ENCODE assay signal across 21 mouse cellular contexts in the genomic region with DNA sequence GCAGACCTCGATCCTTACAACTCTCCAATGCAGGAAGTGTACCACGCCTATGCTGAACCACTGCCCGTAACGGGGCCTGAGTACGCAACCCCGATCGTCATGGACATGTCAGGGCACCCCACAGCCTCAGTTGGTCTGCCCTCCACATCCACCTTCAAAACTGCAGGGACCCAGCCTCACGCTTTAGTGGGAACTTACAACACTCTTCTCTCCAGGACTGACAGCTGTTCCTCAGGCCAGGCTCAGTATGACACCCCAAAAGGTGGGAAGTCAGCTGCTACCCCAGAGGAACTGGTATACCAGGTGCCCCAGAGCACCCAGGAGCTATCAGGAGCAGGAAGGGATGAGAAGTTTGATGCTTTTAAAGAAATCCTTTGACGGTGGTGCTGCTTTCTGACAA. TPM values are rescaled to one million over a fixed set of nuclear protein-coding genes. Genes with fewer than 3 reads are reported as not detected.
A peak's percentile ranks its signal among the peaks of the same experiment; 100 is the strongest.
DNase-seq lines count a peak whose midpoint lies in the region; ATAC-seq and TF ChIP-seq lines count a peak whose summit lies in the region.
"Had no signal": no experiment of that assay in that cellular context is flagged by ENCODE, and none has a peak within 500 bp of the region (broad histone marks: within the 10 kb centered on the region; RNA-seq: fewer than 3 reads in every experiment).

No protein-coding gene starts in this region.

- ATAC-seq in liver, embryonic 13.5 days (ENCODE audit: low read depth): no peak
- ATAC-seq in liver, embryonic 12.5 days: no peak
- peak; percentile 11; the same call in 1 of the 2 replicates for ATAC-seq in liver, embryonic 16.5 days (ENCODE audit: low read depth)
- ATAC-seq: activated CD4-positive, CD25-positive, alpha-beta regulatory T cell, adult 4 months; forebrain, embryonic 13.5 days; forebrain, embryonic 15.5 days; Patski had no signal

- in situ Hi-C loops in CH12.LX (cut with MboI; ENCODE audit: low pct_ligation_motif_present, low pct_unique_long_range_greater_than_20kb, low sequenced_read_pairs): no loop called here

- no peaks in the 10 kb centered on the region for H3K79me2 ChIP-seq in CH12.LX (replicated peaks; ENCODE audit: control insufficient read depth, extremely low read depth, insufficient read depth, poor library complexity, severe bottlenecking)

- DNase-seq in heart, embryonic 10.5 days (ENCODE audit: low spot score): peak; percentile 72
- no peak for DNase-seq in heart, postnatal 25 days (ENCODE audit: low spot score)
- no peak for DNase-seq in liver, embryonic 13.5 days
- DNase-seq in CH12.LX (ENCODE audit: extremely low read depth): no peak
- no peak for DNase-seq in left cerebral cortex, adult 9 months (ENCODE audit: low spot score in 2 of 2)
- DNase-seq: adrenal gland, adult 8-10 months; adrenal gland, postnatal 14 days; adrenal gland, postnatal 36 days; cerebellum, adult 11-12 months; cerebellum, adult 2 months; cerebellum, adult 9-10 months; cerebellum, postnatal 10 days; cerebellum, postnatal 25 days had no signal

- H3K4me3 ChIP-seq in heart, embryonic 10.5 days: no peak overlapping the region
- H3K4me3 ChIP-seq in liver, embryonic 13.5 days (replicated peaks): no peak overlapping the region
- H3K4me3 ChIP-seq in liver, embryonic 12.5 days: no peak overlapping the region
- H3K4me3 ChIP-seq in CH12.LX (replicated peaks in 1 of 3; ENCODE audit: low read depth in 2 of 3, low read length in 2 of 3, poor library complexity in 1 of 3): no peak overlapping the region
- H3K4me3 ChIP-seq in liver, embryonic 16.5 days (ENCODE audit: low read depth, low read length): no peak overlapping the region
- H3K4me3 ChIP-seq: embryonic facial prominence, embryonic 10.5 days; embryonic facial prominence, embryonic 12.5 days; forebrain, embryonic 13.5 days; forebrain, embryonic 15.5 days had no signal

- H3K27ac ChIP-seq in heart, embryonic 10.5 days: no peak overlapping the region
- H3K27ac ChIP-seq in liver, embryonic 13.5 days: peak overlapping the region; percentile 14
- no peak overlapping the region for H3K27ac ChIP-seq in liver, embryonic 12.5 days
- H3K27ac ChIP-seq in CH12.LX (ENCODE audit: insufficient read depth, low read depth): no peak overlapping the region; the same call in 1 of the 2 replicates
- H3K27ac ChIP-seq in liver, embryonic 16.5 days (ENCODE audit: low read length): no peak overlapping the region
- H3K27ac ChIP-seq: embryonic facial prominence, embryonic 10.5 days; embryonic facial prominence, embryonic 12.5 days; forebrain, embryonic 13.5 days; forebrain, embryonic 15.5 days had no signal

- H3K36me3 ChIP-seq in heart, embryonic 10.5 days: peaks cover 72% of the 10 kb centered on the region
- H3K36me3 ChIP-seq in liver, embryonic 13.5 days: peaks cover 69% of the 10 kb centered on the region
- H3K36me3 ChIP-seq in liver, embryonic 12.5 days: peaks cover 78% of the 10 kb centered on the region
- H3K36me3 ChIP-seq in CH12.LX (replicated peaks in 1 of 2; ENCODE audit: control insufficient read depth in 1 of 2, insufficient read depth in 1 of 2, low read length in 1 of 2): peaks cover 38 to 69% of the 10 kb centered on the region in 2 experiments
- H3K36me3 ChIP-seq in liver, embryonic 16.5 days (ENCODE audit: control insufficient read depth, insufficient read depth): peaks cover 3% of the 10 kb centered on the region; the same call in 1 of the 2 replicates

- no peak for TF ChIP-seq EP300 in CH12.LX (IDR thresholded peaks at IDR 0.05; ENCODE audit: low read length)

- peaks cover 6% of the 10 kb centered on the region for H3K4me1 ChIP-seq in heart, embryonic 10.5 days
- H3K4me1 ChIP-seq in liver, embryonic 13.5 days (replicated peaks): peaks cover 32% of the 10 kb centered on the region
- peaks cover 34% of the 10 kb centered on the region for H3K4me1 ChIP-seq in liver, embryonic 12.5 days
- peaks cover 13 to 70% of the 10 kb centered on the region in 2 experiments for H3K4me1 ChIP-seq in CH12.LX (ENCODE audit: control insufficient read depth in 1 of 2, insufficient read depth in 2 of 2)
- peaks cover 11% of the 10 kb centered on the region for H3K4me1 ChIP-seq in liver, embryonic 16.5 days (ENCODE audit: control insufficient read depth, low read depth, low read length)
- H3K4me1 ChIP-seq: embryonic facial prominence, embryonic 10.5 days; embryonic facial prominence, embryonic 12.5 days; forebrain, embryonic 13.5 days; forebrain, embryonic 15.5 days had no signal

- dilution Hi-C loops in CH12.LX (cut with MboI; ENCODE audit: extremely low pct_ligation_motif_present, extremely low pct_unique_long_range_greater_than_20kb, low sequenced_read_pairs): no loop called here

- H3K27me3 ChIP-seq in heart, embryonic 10.5 days (ENCODE audit: insufficient read depth, poor library complexity, severe bottlenecking): no peaks in the 10 kb centered on the region
- H3K27me3 ChIP-seq in liver, embryonic 13.5 days: no peaks in the 10 kb centered on the region
- no peaks in the 10 kb centered on the region for H3K27me3 ChIP-seq in liver, embryonic 12.5 days (replicated peaks)
- no peaks in the 10 kb centered on the region for H3K27me3 ChIP-seq in CH12.LX (replicated peaks)
- no peaks in the 10 kb centered on the region for H3K27me3 ChIP-seq in liver, embryonic 16.5 days (ENCODE audit: control insufficient read depth, insufficient read depth, low read depth, low read length)
- H3K27me3 ChIP-seq: embryonic facial prominence, embryonic 12.5 days; forebrain, embryonic 13.5 days; forebrain, embryonic 15.5 days; Patski had no signal

- H3K9me3 ChIP-seq in heart, embryonic 10.5 days: no peaks in the 10 kb centered on the region
- no peaks in the 10 kb centered on the region for H3K9me3 ChIP-seq in liver, embryonic 13.5 days (replicated peaks)
- H3K9me3 ChIP-seq in liver, embryonic 12.5 days (replicated peaks): no peaks in the 10 kb centered on the region
- H3K9me3 ChIP-seq in CH12.LX (replicated peaks; ENCODE audit: low read length): no peaks in the 10 kb centered on the region
- H3K9me3 ChIP-seq in liver, embryonic 16.5 days (replicated peaks; ENCODE audit: control insufficient read depth, low read length): no peaks in the 10 kb centered on the region
- H3K9me3 ChIP-seq: embryonic facial prominence, embryonic 10.5 days; embryonic facial prominence, embryonic 12.5 days; forebrain, embryonic 13.5 days; forebrain, embryonic 15.5 days had no signal

- no peak; the same call in 1 of the 2 replicates for TF ChIP-seq POLR2A in CH12.LX (IDR thresholded peaks at IDR 0.05; ENCODE audit: low read depth, low read length)

- WGBS in heart, embryonic 10.5 days: 86% methylated on average over 9 of the region's 9 CpGs
- WGBS in liver, embryonic 13.5 days (ENCODE audit: insufficient replicate concordance): 66% methylated on average over 9 of the region's 9 CpGs
- 70% methylated on average over 9 of the region's 9 CpGs for WGBS in liver, embryonic 12.5 days (ENCODE audit: insufficient replicate concordance)
- 60% methylated on average over 9 of the region's 9 CpGs for WGBS in liver, embryonic 16.5 days (ENCODE audit: insufficient replicate concordance)

- H3K9ac ChIP-seq in liver, embryonic 13.5 days: no peak overlapping the region
- H3K9ac ChIP-seq in liver, embryonic 12.5 days: no peak overlapping the region
- H3K9ac ChIP-seq in CH12.LX (ENCODE audit: insufficient read depth, low read depth): no peak overlapping the region
- H3K9ac ChIP-seq in liver, embryonic 16.5 days (ENCODE audit: low read depth, low read length): no peak overlapping the region
- H3K9ac ChIP-seq: embryonic facial prominence, embryonic 12.5 days; forebrain, embryonic 13.5 days; forebrain, embryonic 15.5 days had no signal

- no peak for TF ChIP-seq RAD21 in CH12.LX (IDR thresholded peaks at IDR 0.05; ENCODE audit: low read depth, low read length)

- H3K4me2 ChIP-seq in liver, embryonic 13.5 days: no peak overlapping the region
- H3K4me2 ChIP-seq in liver, embryonic 12.5 days: no peak overlapping the region
- no peak overlapping the region for H3K4me2 ChIP-seq in CH12.LX (ENCODE audit: insufficient read depth, low read depth, poor library complexity, severe bottlenecking)
- H3K4me2 ChIP-seq in liver, embryonic 16.5 days (ENCODE audit: low read depth, low read length): no peak overlapping the region
- H3K4me2 ChIP-seq: embryonic facial prominence, embryonic 12.5 days; forebrain, embryonic 13.5 days; forebrain, embryonic 15.5 days had no signal

- no peak for TF ChIP-seq CTCF in CH12.LX (conservative IDR thresholded peaks at IDR 0.05 in 1 of 2, IDR thresholded peaks at IDR 0.05 in 1 of 2; ENCODE audit: low read depth in 2 of 2, low read length in 2 of 2)

- intact Hi-C loops in heart, postnatal 25 days (cut with DNase I): no loop called here

TF ChIP-seq in CH12.LX, 34 proteins besides CTCF, POLR2A, EP300 and RAD21:
- peak; percentile 67; the same call in 1 of the 2 replicates for TF ChIP-seq POLR2AphosphoS2 (IDR thresholded peaks at IDR 0.05; ENCODE audit: low read depth, low read length)
- TF ChIP-seq HCFC1 (IDR thresholded peaks at IDR 0.05; ENCODE audit: low read depth, low read length): no peak

RNA-seq across cellular contexts. Expression of a gene that starts 57.2 kb away (rescaled TPM):
- 12.2 and 13.2 TPM in 2 replicates for polyA plus RNA-seq in heart, embryonic 10.5 days (2016; fragmentation: Nextera tagmentation; extraction: Ambion mirVana)
- 10 to 100 TPM; 17.8 to 19.2 TPM for total RNA-seq in heart, postnatal 25 days (2021)
- polyA plus RNA-seq in liver, embryonic 13.5 days (2015; fragmentation: Nextera tagmentation; extraction: Ambion mirVana): 1.1 TPM in 2 replicates
- 4.7 and 6.1 TPM in 2 replicates for polyA plus RNA-seq in liver, embryonic 12.5 days (2016; fragmentation: Nextera tagmentation; extraction: Ambion mirVana)
- total RNA-seq in CH12.LX (2012; rRNA removed) (3.3 and 3.4 TPM in 2 replicates), CH12.LX (2014; rRNA removed) (3.7 and 4.1 TPM in 2 replicates)
- polyA plus RNA-seq in CH12.LX (2012; ENCODE audit: insufficient read length, low read depth): 1.9 and 2.2 TPM in 2 replicates
- polyA plus RNA-seq in liver, embryonic 16.5 days (2015; fragmentation: Nextera tagmentation; extraction: Ambion mirVana): 0.42 and 0.66 TPM in 2 replicates

RNA-seq across cellular contexts. Expression of a gene that starts 58.6 kb away (rescaled TPM):
- polyA plus RNA-seq in heart, embryonic 10.5 days (2016; fragmentation: Nextera tagmentation; extraction: Ambion mirVana): 22.0 and 28.5 TPM in 2 replicates
- total RNA-seq in heart, postnatal 25 days (2021): 10 to 100 TPM; 40.6 to 44.7 TPM
- polyA plus RNA-seq in liver, embryonic 13.5 days (2015; fragmentation: Nextera tagmentation; extraction: Ambion mirVana): 43.5 and 47.6 TPM in 2 replicates
- 60.1 TPM in 2 replicates for polyA plus RNA-seq in liver, embryonic 12.5 days (2016; fragmentation: Nextera tagmentation; extraction: Ambion mirVana)
- 149 and 167 TPM in 2 replicates for total RNA-seq in CH12.LX (2012; rRNA removed)
- 225 and 240 TPM in 2 replicates for total RNA-seq in CH12.LX (2014; rRNA removed)
- polyA plus RNA-seq in CH12.LX (2012; ENCODE audit: insufficient read length, low read depth): 391 and 420 TPM in 2 replicates
- 25.1 and 25.7 TPM in 2 replicates for polyA plus RNA-seq in liver, embryonic 16.5 days (2015; fragmentation: Nextera tagmentation; extraction: Ambion mirVana)
